25 mouse cellular contexts compared by ENCODE assay signal in genomic region chr10:69386767-69387166, GRCm38 (mm10). TPM values are rescaled to one million over a fixed set of nuclear protein-coding genes. Genes with fewer than 3 reads are reported as not detected.
DNase-seq lines count a peak whose midpoint lies in the region; ATAC-seq and TF ChIP-seq lines count a peak whose summit lies in the region.
"Had no signal": no experiment of that assay in that cellular context is flagged by ENCODE, and none has a peak within 500 bp of the region (broad histone marks: within the 10 kb centered on the region; RNA-seq: fewer than 3 reads in every experiment).

No protein-coding gene starts in this region.

- H3K27me3 ChIP-seq in kidney, adult 2 months (replicated peaks; ENCODE audit: control insufficient read depth, insufficient read depth, low read length): no peaks in the 10 kb centered on the region
- H3K27me3 ChIP-seq: embryonic facial prominence, embryonic 15.5 days; forebrain, embryonic 12.5 days; Patski had no signal

- DNase-seq in kidney, adult 18-20 months: peak; percentile 4
- DNase-seq in kidney, adult 2 months: no peak
- DNase-seq in R1 (ENCODE audit: low read depth, low spot score): peak; percentile 65
- no peak for DNase-seq in gastrocnemius, postnatal 4 days (ENCODE audit: low spot score in 2 of 2)
- DNase-seq: adrenal gland, adult 2 months; adrenal gland, postnatal 10 days; adrenal gland, postnatal 25 days; cerebellum, adult 11 months; cerebellum, adult 18-20 months; cerebellum, adult 8-10 months; cerebellum, adult 9-11 months; cerebellum, postnatal 14 days; cerebellum, postnatal 36 days; embryo, embryonic 11 days had no signal

- no peak for ATAC-seq in megakaryocyte, adult 5-6 weeks (ENCODE audit: poor library complexity, severe bottlenecking)
- ATAC-seq: activated CD4-positive, CD25-positive, alpha-beta regulatory T cell, adult 4 months; forebrain, embryonic 14.5 days; forebrain, embryonic 16.5 days; Patski had no signal

- H3K27ac ChIP-seq in kidney, adult 2 months (ENCODE audit: insufficient read depth, low read depth, low read length): no peak overlapping the region
- H3K27ac ChIP-seq: embryonic facial prominence, embryonic 13.5 days; embryonic facial prominence, embryonic 15.5 days; forebrain, embryonic 10.5 days; forebrain, embryonic 12.5 days had no signal

- TF ChIP-seq CTCF in kidney, adult 2 months (conservative IDR thresholded peaks at IDR 0.05; ENCODE audit: insufficient read depth, insufficient read length, low read depth, low read length): no peak

- no peaks in the 10 kb centered on the region for H3K4me1 ChIP-seq in kidney, adult 2 months (ENCODE audit: control insufficient read depth, insufficient read depth, low read length)
- H3K4me1 ChIP-seq: embryonic facial prominence, embryonic 15.5 days; forebrain, embryonic 10.5 days; forebrain, embryonic 12.5 days had no signal

- H3K4me3 ChIP-seq in kidney, adult 2 months (ENCODE audit: insufficient read depth, low read depth, low read length): no peak overlapping the region
- H3K4me3 ChIP-seq: embryonic facial prominence, embryonic 13.5 days; embryonic facial prominence, embryonic 15.5 days; erythroblast, embryonic 14.5 days; forebrain, embryonic 10.5 days; forebrain, embryonic 12.5 days had no signal

- no peak for TF ChIP-seq POLR2A in kidney, adult 2 months (IDR thresholded peaks at IDR 0.05; ENCODE audit: low read depth, low read length)

- no peaks in the 10 kb centered on the region for H3K36me3 ChIP-seq in kidney, adult 2 months (ENCODE audit: control insufficient read depth, insufficient read depth, low read length)
- H3K36me3 ChIP-seq: embryonic facial prominence, embryonic 13.5 days; embryonic facial prominence, embryonic 15.5 days; forebrain, embryonic 10.5 days; forebrain, embryonic 12.5 days; G1E had no signal

- 80% methylated on average over 8 of the region's 8 CpGs for WGBS in kidney, adult 2 months

RNA-seq across cellular contexts. Expression of gene Ank3, which starts 11.8 kb away (rescaled TPM):
- 37.3 and 39.1 TPM in 2 replicates for polyA plus RNA-seq in kidney, adult 2 months (2012; rRNA removed)
- total RNA-seq in gastrocnemius, postnatal 4 days (2021): 100 to 1,000 TPM in 1 of 2 experiments, 10 to 100 TPM in 1; 88.7 to 108 TPM
- total RNA-seq in megakaryocyte, adult 5-6 weeks (2015): not detected in 2 replicates
- total RNA-seq in megakaryocyte, adult 5-6 weeks (2017): 0.33 TPM in 1 of 2 replicates, not detected in the other
- polyA plus RNA-seq: G1E had no signal

RNA-seq across cellular contexts. Expression of gene Cdk1, which starts 34.0 kb away (rescaled TPM):
- polyA plus RNA-seq in kidney, adult 2 months (2012; rRNA removed): 1.7 and 2.6 TPM in 2 replicates
- 10 to 100 TPM; 52.7 to 56.0 TPM for total RNA-seq in gastrocnemius, postnatal 4 days (2021)
- total RNA-seq in megakaryocyte, adult 5-6 weeks (2015): 97.3 and 102 TPM in 2 replicates
- 210 and 232 TPM in 2 replicates for total RNA-seq in megakaryocyte, adult 5-6 weeks (2017)

Comparison
In these comparisons a context has a peak if more than half of its experiments do, and no peak if none do; other contexts are left out.
1. DNase-seq: peak in kidney, adult 18-20 months (single experiment) and R1 (single experiment); none in kidney, adult 2 months (single experiment) and gastrocnemius, postnatal 4 days (0 of 2).
2. RNA of gene Ank3, which starts 11.8 kb away (total RNA-seq): 88.7 to 108 TPM in gastrocnemius, postnatal 4 days; 0.33 TPM in megakaryocyte, adult 5-6 weeks; every median in the first group is over 10 times any median in the second.